Mouse (Mus musculus): Measurements from ENCODE around the gene Smarcc1. TPM values are rescaled to one million over a fixed set of nuclear protein-coding genes. Genes with fewer than 3 reads are reported as not detected.

Gene Smarcc1
- polyA plus RNA-seq, 1 experiment from 2014 or later: 205 TPM

DNA sequence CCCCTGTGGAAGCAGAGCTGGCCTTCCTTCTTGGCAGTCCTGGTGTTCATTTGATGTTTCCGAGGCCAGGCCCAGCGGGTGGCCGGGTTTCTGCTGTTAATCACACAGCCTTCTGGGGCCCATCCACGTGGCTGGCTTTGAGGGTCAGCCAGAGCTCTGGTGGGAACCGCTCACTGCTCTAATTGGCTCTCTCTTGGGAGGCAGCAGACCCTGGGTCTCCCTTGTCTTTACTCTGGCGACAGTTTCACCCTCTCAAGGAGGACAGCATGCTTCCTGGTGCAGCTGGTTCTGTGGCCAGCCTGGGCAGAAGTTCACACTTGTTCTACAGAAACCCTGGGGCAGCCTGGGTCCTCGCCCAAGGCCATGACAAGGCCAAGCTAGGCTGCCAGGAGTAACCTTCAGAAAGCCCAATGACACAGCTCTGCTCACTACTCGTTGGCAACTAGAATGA lies 159.9 kb downstream of the Smarcc1 start:
- H3K4me1 ChIP-seq: peaks cover 12% of the 10 kb centered on the region
- peak overlapping the region; percentile 46; the same call in 1 of the 2 replicates for H3K27ac ChIP-seq
- WGBS: 53% methylated on average over 8 of the region's 8 CpGs
- no peaks in the 10 kb centered on the region for H3K9me3 ChIP-seq
- H3K27me3 ChIP-seq (ENCODE audit: poor library complexity, severe bottlenecking): no peaks in the 10 kb centered on the region
- no peaks in the 10 kb centered on the region for H3K36me3 ChIP-seq (replicated peaks)
- DNase-seq (ENCODE audit: extremely low spot score, low spot score): no peak
- no peak overlapping the region for H3K4me3 ChIP-seq

DNA sequence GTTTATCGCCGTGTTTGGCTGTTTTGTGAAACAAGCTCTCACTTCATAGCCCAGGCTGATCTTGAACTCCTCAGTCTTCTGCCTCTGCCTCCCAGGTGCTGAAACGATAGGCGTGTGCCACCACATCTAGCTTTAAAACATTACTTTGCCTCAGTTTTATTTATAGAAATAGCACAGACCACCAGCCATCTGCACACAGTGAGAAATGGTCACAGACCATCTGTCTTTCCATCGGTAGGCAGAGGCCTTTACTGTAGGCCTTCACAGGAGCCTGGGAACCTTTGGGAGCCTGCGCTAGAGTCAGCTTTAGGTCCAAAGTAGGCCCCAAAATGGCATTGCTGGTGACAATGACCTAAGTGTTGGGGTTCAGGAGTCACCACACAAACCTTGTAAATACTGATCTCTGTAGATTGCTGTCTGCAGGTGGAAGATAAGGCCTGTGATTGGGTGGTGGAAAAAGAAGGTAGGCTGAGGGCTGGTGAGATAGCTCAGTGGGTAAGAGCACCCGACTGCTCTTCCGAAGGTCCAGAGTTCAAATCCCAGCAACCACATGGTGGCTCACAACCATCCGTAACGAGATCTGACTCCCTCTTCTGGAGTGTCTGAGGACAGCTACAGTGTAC lies 166.7 kb downstream of the Smarcc1 start:
- Histone ChIP-seq H3K36me3 (replicated peaks) (no peaks in the 10 kb centered on the region), H3K27me3 (ENCODE audit: poor library complexity, severe bottlenecking) (no peaks in the 10 kb centered on the region), H3K4me1 (peaks cover 14% of the 10 kb centered on the region), H3K4me3 (no peak overlapping the region), H3K27ac (no peak overlapping the region), H3K9me3 (no peaks in the 10 kb centered on the region)
- 91% methylated on average over 10 of the region's 10 CpGs for WGBS
- DNase-seq (ENCODE audit: extremely low spot score, low spot score): no peak

DNA sequence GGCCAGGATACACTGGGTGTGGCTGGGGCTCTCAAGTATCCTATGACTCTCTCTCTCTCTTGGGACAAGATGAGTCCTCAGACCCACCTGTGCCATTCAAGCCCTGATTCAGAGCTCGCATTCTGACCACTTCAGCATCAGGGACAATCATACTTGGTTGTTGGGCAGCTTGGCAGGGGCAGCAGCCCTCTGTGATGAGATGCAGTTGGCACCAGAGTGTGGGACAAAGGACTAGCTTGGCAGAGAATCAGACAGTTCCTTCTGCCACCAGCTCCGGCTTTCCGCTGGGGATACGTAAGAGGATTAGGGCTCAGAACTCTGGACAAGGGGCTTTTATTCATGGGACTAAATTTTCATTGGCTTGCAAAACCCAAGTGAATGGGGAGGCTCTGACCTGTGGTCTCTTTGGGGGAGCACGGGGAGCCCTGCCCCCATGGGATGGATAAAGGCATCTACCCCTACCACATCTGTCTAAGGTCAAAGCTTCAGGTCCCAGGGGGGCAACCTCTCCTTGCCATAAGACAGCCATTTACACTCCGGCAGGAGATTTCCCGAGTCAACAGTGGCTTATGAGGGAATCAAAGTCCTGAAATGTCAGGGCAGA lies 169.9 kb downstream of the Smarcc1 start:
- no peak for DNase-seq (ENCODE audit: extremely low spot score, low spot score)
- Histone ChIP-seq H3K4me1 (peaks cover 14% of the 10 kb centered on the region), H3K4me3 (no peak overlapping the region), H3K9me3 (no peaks in the 10 kb centered on the region), H3K27me3 (ENCODE audit: poor library complexity, severe bottlenecking) (no peaks in the 10 kb centered on the region), H3K36me3 (replicated peaks) (no peaks in the 10 kb centered on the region), H3K27ac (peak overlapping the region; percentile 63)
- WGBS: 44% methylated on average over 7 of the region's 7 CpGs

Small RNA genes lying within 50 kb of the gene (microRNA-seq; reads per million reads assigned to microRNA genes)
- gene Mir6236: 431 reads per million, percentile 64 among the genes with 10 or more reads in this experiment

Other genes starting within 250 kb of the Smarcc1 start
- gene Cdc25a, start 242.1 kb upstream of the Smarcc1 start, polyA plus RNA-seq (2016; fragmentation: Nextera tagmentation; extraction: Ambion mirVana): 42.2 and 45.5 TPM in 2 replicates
- gene Map4, start 186.2 kb upstream of the Smarcc1 start, polyA plus RNA-seq (2016; fragmentation: Nextera tagmentation; extraction: Ambion mirVana): 49.6 and 52.2 TPM in 2 replicates
- gene Dhx30, start 122 bp downstream of the Smarcc1 start, polyA plus RNA-seq (2016; fragmentation: Nextera tagmentation; extraction: Ambion mirVana): 186 and 200 TPM in 2 replicates
- gene Cspg5, start 126.1 kb downstream of the Smarcc1 start, polyA plus RNA-seq (2016; fragmentation: Nextera tagmentation; extraction: Ambion mirVana): 5.4 and 6.3 TPM in 2 replicates
- 43.7 and 47.2 TPM in 2 replicates for gene Elp6, start 187.5 kb downstream of the Smarcc1 start, polyA plus RNA-seq (2016; fragmentation: Nextera tagmentation; extraction: Ambion mirVana)
- 44.1 and 45.4 TPM in 2 replicates for gene Scap, start 215.6 kb downstream of the Smarcc1 start, polyA plus RNA-seq (2016; fragmentation: Nextera tagmentation; extraction: Ambion mirVana)